Mouse (Mus musculus) T-helper 1 cell (primary cell): ENCODE measurements at regions not wholly inside any gene's neighbourhood (a gene's known extent, or its start where the extent isn't known, plus 50 kb on each side); places are given as distances from the start of the nearest gene placed in this dataset.
"Not testable (repeated sequence)": the region's sequence is repeated elsewhere in the genome, so short reads cannot be mapped to it uniquely, and the experiment has no call there.

Experiments used
- in situ Hi-C: fragments of 300-600 bp; cut with MboI, MseI; formaldehyde crosslinking; loops from one replicate; pipeline ENCODE4 v1.15.1; 2025; ENCODE audit warnings: high pct_unique_total_duplicates

DNA sequence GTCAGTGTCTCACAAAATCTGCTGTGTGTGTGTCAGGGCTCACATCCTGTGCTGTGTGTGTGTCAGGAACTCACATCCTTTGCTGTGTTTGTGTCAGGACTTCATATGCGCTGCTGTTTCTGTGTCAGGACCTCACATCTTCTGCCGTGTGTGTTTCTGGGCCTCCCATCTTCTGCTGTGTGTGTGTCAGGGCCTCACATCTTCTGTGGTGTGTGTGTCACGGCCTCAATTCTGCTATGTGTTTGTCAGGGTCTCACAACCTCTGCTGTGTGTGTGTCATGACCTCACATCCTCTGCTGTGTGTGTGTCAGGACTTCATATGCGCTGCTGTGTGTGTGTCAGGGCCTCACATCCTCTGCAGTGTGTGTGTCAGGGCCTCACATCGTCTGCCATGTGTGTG is 137.5 kb downstream of the Asmt start:
- in situ Hi-C loops = loop anchor here (5.0 to 10.0 kb wide), 2 partner anchors 37 to 75 kb away; no protein-coding TSS in a partner anchor

DNA sequence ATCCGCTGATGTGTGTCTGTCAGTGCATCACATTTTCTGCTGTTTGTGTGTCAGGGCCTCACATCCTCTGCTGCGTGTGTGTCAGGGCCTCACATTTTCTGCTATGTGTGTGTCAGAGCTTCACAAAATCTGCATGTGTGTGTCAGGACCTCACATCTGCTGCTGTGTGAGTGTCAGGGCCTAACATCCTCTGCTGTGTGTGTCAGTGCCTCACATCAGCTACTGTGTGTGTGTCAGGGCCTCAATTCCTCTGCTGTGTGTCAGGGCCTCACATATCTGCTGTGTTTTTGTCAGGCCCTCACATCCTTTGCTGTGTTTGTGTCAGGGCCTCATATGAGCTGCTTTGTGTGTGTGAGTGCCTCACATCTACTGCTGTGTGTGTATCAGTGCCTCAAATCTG is 142.9 kb downstream of the Asmt start:
- in situ Hi-C loops = no loop called here

DNA sequence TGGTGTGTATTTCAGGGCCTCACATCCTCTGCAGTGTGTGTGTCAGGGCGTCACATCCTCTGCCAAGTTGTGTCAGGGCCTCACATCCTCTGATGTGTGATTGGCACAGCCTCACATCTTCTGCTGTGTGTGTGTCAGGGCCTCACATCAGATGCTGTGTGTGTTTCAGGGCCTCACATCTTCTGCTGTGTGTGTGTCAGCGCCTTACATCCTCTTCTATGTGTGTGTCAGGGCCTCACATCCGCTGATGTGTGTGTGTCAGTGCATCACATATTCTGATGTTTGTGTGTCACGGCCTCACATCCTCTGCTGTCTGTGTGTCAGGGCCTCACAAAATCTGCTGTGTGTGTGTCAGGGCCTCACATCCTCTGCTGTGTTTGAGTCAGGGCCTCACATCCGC is 168.7 kb downstream of the Asmt start:
- in situ Hi-C loops = not testable (repeated sequence)

DNA sequence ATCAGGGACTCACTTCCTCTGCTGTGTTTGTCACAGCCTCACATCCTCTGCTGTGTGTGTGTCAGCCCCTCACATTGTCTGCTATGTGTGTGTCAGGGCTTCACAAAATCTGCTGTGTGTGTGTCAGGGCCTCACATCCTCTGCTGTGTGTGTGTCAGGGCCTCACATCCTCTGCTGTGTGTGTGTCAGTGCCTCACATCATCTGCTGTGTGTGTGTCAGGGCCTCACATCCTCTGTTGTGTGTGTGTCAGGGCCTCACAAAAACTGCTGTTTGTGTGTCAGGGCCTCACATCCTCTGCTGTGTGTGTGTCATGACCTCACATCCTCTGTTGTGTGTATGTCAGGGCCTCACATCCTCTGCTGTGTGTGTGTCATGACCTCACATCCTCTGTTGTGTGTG is 169.1 kb downstream of the Asmt start:
- in situ Hi-C loops = not testable (repeated sequence)

DNA sequence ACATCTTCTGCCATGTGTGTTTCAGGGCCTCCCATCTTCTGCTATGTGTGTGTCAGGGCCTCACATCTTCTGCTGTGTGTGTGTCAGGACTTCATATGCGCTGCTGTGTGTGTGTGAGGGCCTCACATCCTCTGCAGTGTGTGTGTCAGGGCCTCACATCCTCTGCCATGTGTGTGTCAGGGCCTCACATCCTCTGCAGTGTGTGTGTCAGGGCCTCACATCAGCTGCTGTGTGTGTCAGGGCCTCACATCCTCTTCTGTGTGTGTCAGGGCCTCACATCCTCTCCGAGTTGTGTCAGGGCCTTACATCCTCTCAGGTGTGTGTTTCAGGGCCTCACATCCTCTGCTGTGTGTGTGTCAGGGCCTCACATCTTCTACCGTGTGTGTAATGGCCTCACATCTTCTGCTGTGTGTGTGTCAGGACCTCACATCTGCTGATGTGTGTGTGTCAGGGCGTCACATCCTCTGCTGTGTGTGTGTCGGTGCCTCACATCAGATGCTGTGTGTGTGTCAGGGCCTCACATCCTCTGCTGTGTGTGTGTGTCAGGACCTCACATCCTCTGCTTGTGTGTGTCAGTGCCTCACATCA is 170.5 kb downstream of the Asmt start:
- in situ Hi-C loops = not testable (repeated sequence)

DNA sequence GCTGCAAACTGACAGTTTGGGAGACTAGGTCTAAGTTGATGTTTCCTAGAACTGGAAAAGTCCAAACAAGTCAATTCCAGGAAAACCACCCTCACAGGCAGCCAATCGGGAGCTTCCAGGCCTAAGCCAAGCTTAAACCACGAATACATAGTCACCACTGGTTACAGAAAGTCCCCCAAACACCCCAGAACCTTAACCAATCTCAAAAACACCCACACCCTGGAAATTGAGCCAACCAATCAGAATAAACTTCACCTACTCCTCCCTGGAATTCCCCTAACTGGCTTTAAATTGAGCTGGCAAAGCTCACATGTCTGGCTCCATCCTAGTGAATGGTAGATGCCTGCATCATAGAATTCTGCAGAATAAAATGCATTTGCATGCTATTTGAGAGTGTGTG is 204.2 kb downstream of the Asmt start:
- in situ Hi-C loops = not testable (repeated sequence)

DNA sequence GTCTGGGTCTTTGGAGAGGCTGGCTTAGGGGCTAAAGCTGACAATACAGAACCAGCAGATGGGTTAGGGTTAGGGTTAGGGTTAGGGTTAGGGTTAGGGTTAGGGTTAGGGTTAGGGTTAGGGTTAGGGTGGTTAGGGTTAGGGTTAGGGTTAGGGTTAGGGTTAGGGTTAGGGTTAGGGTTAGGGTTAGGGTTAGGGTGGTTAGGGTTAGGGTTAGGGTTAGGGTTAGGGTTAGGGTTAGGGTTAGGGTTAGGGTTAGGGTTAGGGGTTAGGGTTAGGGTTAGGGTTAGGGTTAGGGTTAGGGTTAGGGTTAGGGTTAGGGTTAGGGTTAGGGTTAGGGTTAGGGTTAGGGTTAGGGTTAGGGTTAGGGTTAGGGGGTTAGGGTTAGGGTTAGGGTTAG is 208.4 kb downstream of the Asmt start:
- in situ Hi-C loops = not testable (repeated sequence)
